Mouse (Mus musculus): ENCODE measurements at regions not wholly inside any gene's neighbourhood (a gene's known extent, or its start where the extent isn't known, plus 50 kb on each side); places are given as distances from the start of the nearest gene placed in this dataset.

- ATAC-seq (replicated peaks; ENCODE audit: low FRiP score) (no peak), DNase-seq (ENCODE audit: low spot score) (no peak)
- 50% methylated on average over 3 of the region's 3 CpGs for WGBS
- no peaks in the 10 kb centered on the region for H3K36me3 ChIP-seq (ENCODE audit: control insufficient read depth, insufficient read depth, low read length)
- H3K27me3 ChIP-seq (ENCODE audit: control insufficient read depth, insufficient read depth, low read length) = no peaks in the 10 kb centered on the region
- H3K4me1 ChIP-seq (replicated peaks; ENCODE audit: control insufficient read depth, insufficient read depth, low read length) = no peaks in the 10 kb centered on the region
- no peak overlapping the region for H3K27ac ChIP-seq (ENCODE audit: low read depth, low read length)
- no peak overlapping the region for H3K4me2 ChIP-seq (ENCODE audit: low read depth, low read length, severe bottlenecking)
- H3K9ac ChIP-seq (ENCODE audit: low read length) = no peak overlapping the region
- H3K4me3 ChIP-seq (ENCODE audit: low read depth, low read length) = no peak overlapping the region
- no peaks in the 10 kb centered on the region for H3K9me3 ChIP-seq (ENCODE audit: control insufficient read depth, low read length)
Measured at GRCm38 (mm10) chr13:14789827-14790226, 159.9 kb downstream of the AW209491 start.

DNA sequence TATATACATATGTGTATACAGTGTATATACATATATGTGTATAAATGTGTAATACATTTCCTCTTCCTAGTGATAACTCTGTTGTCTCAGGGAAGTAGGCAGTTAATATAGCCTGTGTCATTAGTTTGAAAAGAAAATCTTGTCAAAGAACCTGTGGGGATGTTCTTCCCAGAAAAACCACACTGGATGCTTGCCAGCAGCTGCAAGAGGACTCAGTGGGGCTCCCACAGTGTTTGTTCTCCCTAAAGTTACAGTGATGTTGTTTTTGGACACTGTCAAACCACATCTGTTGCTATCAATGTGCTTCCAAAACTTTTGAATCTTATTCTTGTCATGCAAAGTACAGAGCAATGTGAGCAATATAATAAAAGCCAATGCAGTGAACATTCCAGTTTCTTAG, 170.3 kb downstream of the AW209491 start:
- ATAC-seq (replicated peaks; ENCODE audit: low FRiP score) (no peak), DNase-seq (ENCODE audit: low spot score) (no peak)
- Histone ChIP-seq H3K36me3 (ENCODE audit: control insufficient read depth, insufficient read depth, low read length) (no peaks in the 10 kb centered on the region), H3K4me1 (replicated peaks; ENCODE audit: control insufficient read depth, insufficient read depth, low read length) (no peaks in the 10 kb centered on the region), H3K9ac (ENCODE audit: low read length) (no peak overlapping the region), H3K4me2 (ENCODE audit: low read depth, low read length, severe bottlenecking) (no peak overlapping the region), H3K27ac (ENCODE audit: low read depth, low read length) (no peak overlapping the region), H3K4me3 (ENCODE audit: low read depth, low read length) (no peak overlapping the region), H3K27me3 (ENCODE audit: control insufficient read depth, insufficient read depth, low read length) (no peaks in the 10 kb centered on the region), H3K9me3 (ENCODE audit: control insufficient read depth, low read length) (no peaks in the 10 kb centered on the region)

DNA sequence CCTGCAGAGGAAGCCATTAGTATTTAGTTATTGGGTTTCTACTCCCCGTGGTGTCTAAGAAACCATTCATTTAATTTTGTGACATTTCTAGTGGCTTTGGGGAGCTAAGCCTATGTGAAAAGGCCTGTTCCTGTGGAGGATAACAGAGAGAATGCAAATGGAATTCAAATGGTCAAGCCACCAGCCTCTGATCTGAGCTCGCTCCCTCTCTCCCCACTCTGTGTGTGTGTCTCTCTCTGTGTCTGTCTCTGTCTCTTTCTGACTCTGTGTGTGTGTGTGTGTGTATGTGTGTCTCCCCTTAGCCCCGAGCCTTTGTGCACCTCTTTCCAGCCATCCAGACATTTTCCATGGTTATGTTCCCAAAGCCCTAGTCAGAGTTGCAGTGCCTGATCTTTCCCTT, 171.1 kb downstream of the AW209491 start:
- DNase-seq (ENCODE audit: low spot score) = no peak
- Histone ChIP-seq H3K4me1 (replicated peaks; ENCODE audit: control insufficient read depth, insufficient read depth, low read length) (no peaks in the 10 kb centered on the region), H3K27me3 (ENCODE audit: control insufficient read depth, insufficient read depth, low read length) (no peaks in the 10 kb centered on the region), H3K9ac (ENCODE audit: low read length) (no peak overlapping the region), H3K27ac (ENCODE audit: low read depth, low read length) (no peak overlapping the region), H3K36me3 (ENCODE audit: control insufficient read depth, insufficient read depth, low read length) (no peaks in the 10 kb centered on the region), H3K9me3 (ENCODE audit: control insufficient read depth, low read length) (no peaks in the 10 kb centered on the region), H3K4me3 (ENCODE audit: low read depth, low read length) (no peak overlapping the region), H3K4me2 (ENCODE audit: low read depth, low read length, severe bottlenecking) (no peak overlapping the region)
- ATAC-seq (replicated peaks; ENCODE audit: low FRiP score) = peak; percentile 33; the same call in 1 of the 2 replicates
- WGBS = 19% methylated on average over 3 of the region's 3 CpGs

- Histone ChIP-seq H3K27ac (ENCODE audit: low read depth, low read length) (no peak overlapping the region), H3K4me1 (replicated peaks; ENCODE audit: control insufficient read depth, insufficient read depth, low read length) (no peaks in the 10 kb centered on the region), H3K4me2 (ENCODE audit: low read depth, low read length, severe bottlenecking) (no peak overlapping the region), H3K9ac (ENCODE audit: low read length) (no peak overlapping the region), H3K27me3 (ENCODE audit: control insufficient read depth, insufficient read depth, low read length) (no peaks in the 10 kb centered on the region), H3K36me3 (ENCODE audit: control insufficient read depth, insufficient read depth, low read length) (no peaks in the 10 kb centered on the region), H3K9me3 (ENCODE audit: control insufficient read depth, low read length) (no peaks in the 10 kb centered on the region), H3K4me3 (ENCODE audit: low read depth, low read length) (no peak overlapping the region)
- DNase-seq (ENCODE audit: low spot score) = no peak
- ATAC-seq (replicated peaks; ENCODE audit: low FRiP score) = no peak
- WGBS = 81% methylated on average over 2 of the region's 2 CpGs
Measured at GRCm38 (mm10) chr13:14802391-14802790, 172.4 kb downstream of the AW209491 start.

- H3K9me3 ChIP-seq (ENCODE audit: control insufficient read depth, low read length) = no peaks in the 10 kb centered on the region
- no peaks in the 10 kb centered on the region for H3K36me3 ChIP-seq (ENCODE audit: control insufficient read depth, insufficient read depth, low read length)
- H3K4me2 ChIP-seq (ENCODE audit: low read depth, low read length, severe bottlenecking) = no peak overlapping the region
- H3K27me3 ChIP-seq (ENCODE audit: control insufficient read depth, insufficient read depth, low read length) = no peaks in the 10 kb centered on the region
- H3K27ac ChIP-seq (ENCODE audit: low read depth, low read length) = no peak overlapping the region
- ATAC-seq (replicated peaks; ENCODE audit: low FRiP score) = no peak
- H3K4me3 ChIP-seq (ENCODE audit: low read depth, low read length) = no peak overlapping the region
- DNase-seq (ENCODE audit: low spot score) = no peak
- H3K4me1 ChIP-seq (replicated peaks; ENCODE audit: control insufficient read depth, insufficient read depth, low read length) = no peaks in the 10 kb centered on the region
- H3K9ac ChIP-seq (ENCODE audit: low read length) = no peak overlapping the region
Measured at GRCm38 (mm10) chr13:14835362-14835761, 205.4 kb downstream of the AW209491 start.

Measured in forebrain, embryonic 11.5 days (tissue).